Mouse (Mus musculus): ENCODE data around the gene Ptrhd1. TPM values are rescaled to one million over a fixed set of nuclear protein-coding genes. Genes with fewer than 3 reads are reported as not detected.
"Not testable (repeated sequence)": the region's sequence is repeated elsewhere in the genome, so short reads cannot be mapped to it uniquely, and the experiment has no call there.

Ptrhd1 gene
- total RNA-seq, 1 experiment from 2014 or later: 3.4 TPM

- ATAC-seq (replicated peaks in 1 of 2; ENCODE audit: insufficient read depth in 1 of 2, low FRiP score in 2 of 2, low TSS enrichment in 1 of 2, low read depth in 1 of 2, poor library complexity in 2 of 2, severe bottlenecking in 2 of 2): no peak
These were observed 3.7 kb upstream of the Ptrhd1 start for GRCm38 (mm10) chr12:4230156-4230555.

- ATAC-seq (replicated peaks in 1 of 2; ENCODE audit: insufficient read depth in 1 of 2, low FRiP score in 2 of 2, low TSS enrichment in 1 of 2, low read depth in 1 of 2, poor library complexity in 2 of 2, severe bottlenecking in 2 of 2): no peak
These were observed 1.1 kb upstream of the Ptrhd1 start for GRCm38 (mm10) chr12:4232777-4233176.

- ATAC-seq (replicated peaks in 1 of 2; ENCODE audit: insufficient read depth in 1 of 2, low FRiP score in 2 of 2, low TSS enrichment in 1 of 2, low read depth in 1 of 2, poor library complexity in 2 of 2, severe bottlenecking in 2 of 2): no peak
These were observed 3.7 kb downstream of the Ptrhd1 start for GRCm38 (mm10) chr12:4237481-4237880.

- ATAC-seq (replicated peaks in 1 of 2; ENCODE audit: insufficient read depth in 1 of 2, low FRiP score in 2 of 2, low TSS enrichment in 1 of 2, low read depth in 1 of 2, poor library complexity in 2 of 2, severe bottlenecking in 2 of 2): not testable (repeated sequence)
These were observed 6.5 kb downstream of the Ptrhd1 start for GRCm38 (mm10) chr12:4240281-4240680.

GRCm38 (mm10) chr12:4243805-4244204 lies 10.0 kb downstream of the Ptrhd1 start:
- ATAC-seq (replicated peaks in 1 of 2; ENCODE audit: insufficient read depth in 1 of 2, low FRiP score in 2 of 2, low TSS enrichment in 1 of 2, low read depth in 1 of 2, poor library complexity in 2 of 2, severe bottlenecking in 2 of 2): no peak

- ATAC-seq (replicated peaks in 1 of 2; ENCODE audit: insufficient read depth in 1 of 2, low FRiP score in 2 of 2, low TSS enrichment in 1 of 2, low read depth in 1 of 2, poor library complexity in 2 of 2, severe bottlenecking in 2 of 2): no peak
These were observed 11.9 kb downstream of the Ptrhd1 start for GRCm38 (mm10) chr12:4245742-4246141.

- ATAC-seq (replicated peaks in 1 of 2; ENCODE audit: insufficient read depth in 1 of 2, low FRiP score in 2 of 2, low TSS enrichment in 1 of 2, low read depth in 1 of 2, poor library complexity in 2 of 2, severe bottlenecking in 2 of 2): no peak
These were observed 16.0 kb downstream of the Ptrhd1 start for GRCm38 (mm10) chr12:4249786-4250185.

- ATAC-seq (replicated peaks in 1 of 2; ENCODE audit: insufficient read depth in 1 of 2, low FRiP score in 2 of 2, low TSS enrichment in 1 of 2, low read depth in 1 of 2, poor library complexity in 2 of 2, severe bottlenecking in 2 of 2): peak in 1 of 2 experiments; percentile 48; a peak in 1 of 4 replicates
These were observed 19.2 kb downstream of the Ptrhd1 start for GRCm38 (mm10) chr12:4252742-4253655.

GRCm38 (mm10) chr12:4267765-4268164 lies 33.9 kb downstream of the Ptrhd1 start:
- ATAC-seq (replicated peaks in 1 of 2; ENCODE audit: insufficient read depth in 1 of 2, low FRiP score in 2 of 2, low TSS enrichment in 1 of 2, low read depth in 1 of 2, poor library complexity in 2 of 2, severe bottlenecking in 2 of 2): no peak

GRCm38 (mm10) chr12:4271078-4271477 lies 37.3 kb downstream of the Ptrhd1 start:
- no peak for ATAC-seq (replicated peaks in 1 of 2; ENCODE audit: insufficient read depth in 1 of 2, low FRiP score in 2 of 2, low TSS enrichment in 1 of 2, low read depth in 1 of 2, poor library complexity in 2 of 2, severe bottlenecking in 2 of 2)

GRCm38 (mm10) chr12:4278978-4279755 lies 45.3 kb downstream of the Ptrhd1 start:
- peak; percentile 90 to 93 for ATAC-seq (replicated peaks in 1 of 2; ENCODE audit: insufficient read depth in 1 of 2, low FRiP score in 2 of 2, low TSS enrichment in 1 of 2, low read depth in 1 of 2, poor library complexity in 2 of 2, severe bottlenecking in 2 of 2)

- peak; percentile 35 to 59; a peak in 1 of 4 replicates for ATAC-seq (replicated peaks in 1 of 2; ENCODE audit: insufficient read depth in 1 of 2, low FRiP score in 2 of 2, low TSS enrichment in 1 of 2, low read depth in 1 of 2, poor library complexity in 2 of 2, severe bottlenecking in 2 of 2)
These were observed 46.1 kb downstream of the Ptrhd1 start for GRCm38 (mm10) chr12:4279878-4280277.

- ATAC-seq (replicated peaks in 1 of 2; ENCODE audit: insufficient read depth in 1 of 2, low FRiP score in 2 of 2, low TSS enrichment in 1 of 2, low read depth in 1 of 2, poor library complexity in 2 of 2, severe bottlenecking in 2 of 2): no peak
These were observed 51.4 kb downstream of the Ptrhd1 start for GRCm38 (mm10) chr12:4285186-4285585.

Other genes with a start within 250 kb of the Ptrhd1 start
- 1.5 and 1.6 TPM in 2 replicates for gene Efr3b, start 195.1 kb upstream of the Ptrhd1 start, total RNA-seq (2017)
- gene Dnajc27, start 151.4 kb upstream of the Ptrhd1 start, total RNA-seq (2017): 9.8 and 11.6 TPM in 2 replicates
- 1.8 and 4.9 TPM in 2 replicates for gene Adcy3, start 100.9 kb upstream of the Ptrhd1 start, total RNA-seq (2017)
- 36.5 and 38.2 TPM in 2 replicates for gene Cenpo, start 267 bp downstream of the Ptrhd1 start, total RNA-seq (2017)
- gene Ncoa1, start 243.2 kb downstream of the Ptrhd1 start, total RNA-seq (2017): 13.7 and 26.7 TPM in 2 replicates

Data from hematopoietic stem cell, adult 5-6 weeks (primary cell).